Mouse (Mus musculus) olfactory bulb, adult 2 months (tissue): ENCODE results near the gene Lrba.

Experiments
- CTCF ChIP-seq: fragments of 200-500 bp; IDR thresholded peaks from 2 replicates; pipeline ENCODE4 v1.5.1; 2012; ENCODE audit warnings: low read depth, mild to moderate bottlenecking, low read length, moderate library complexity; ENCODE audit not compliant: insufficient read depth
- POLR2A ChIP-seq: fragments of 200-500 bp; IDR thresholded peaks from 2 replicates; pipeline ENCODE4 v1.6.1; 2012; ENCODE audit warnings: mild to moderate bottlenecking, low read depth, low read length, moderate library complexity; ENCODE audit not compliant: insufficient read depth

DNA sequence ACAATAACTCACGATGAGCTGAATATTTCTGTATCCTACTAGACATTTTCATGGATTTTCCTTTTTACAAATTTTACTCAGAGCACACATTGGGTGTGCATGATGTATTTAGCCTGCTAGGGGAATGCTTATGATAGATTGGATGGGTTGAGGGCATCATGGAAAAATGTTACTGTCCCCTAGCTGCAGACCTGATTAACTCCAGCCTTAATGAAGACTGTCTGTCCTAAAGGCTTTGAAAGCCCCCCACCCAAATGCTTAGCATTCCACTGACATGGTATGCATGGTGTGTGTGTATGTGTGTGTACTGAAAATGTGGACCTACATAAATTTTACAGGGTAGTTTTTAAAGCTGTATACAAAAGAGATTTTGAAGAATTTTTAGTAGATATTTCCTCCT lies 487.1 kb downstream of the Lrba start:
- TF ChIP-seq CTCF: no peak
- no peak for TF ChIP-seq POLR2A
